Mouse (Mus musculus) cerebellum, postnatal 10 days (tissue): Measurements from ENCODE around the gene Ces2e.
"Not testable (repeated sequence)": the region's sequence is repeated elsewhere in the genome, so short reads cannot be mapped to it uniquely, and the experiment has no call there.

ENCODE experiments used
- DNase-seq, 2 experiments: peaks; one replicate each; pipeline ENCODE4 v3.0.0; 2021; ENCODE audit warnings: mixed read lengths in 2 of 2

Gene Ces2e

DNA sequence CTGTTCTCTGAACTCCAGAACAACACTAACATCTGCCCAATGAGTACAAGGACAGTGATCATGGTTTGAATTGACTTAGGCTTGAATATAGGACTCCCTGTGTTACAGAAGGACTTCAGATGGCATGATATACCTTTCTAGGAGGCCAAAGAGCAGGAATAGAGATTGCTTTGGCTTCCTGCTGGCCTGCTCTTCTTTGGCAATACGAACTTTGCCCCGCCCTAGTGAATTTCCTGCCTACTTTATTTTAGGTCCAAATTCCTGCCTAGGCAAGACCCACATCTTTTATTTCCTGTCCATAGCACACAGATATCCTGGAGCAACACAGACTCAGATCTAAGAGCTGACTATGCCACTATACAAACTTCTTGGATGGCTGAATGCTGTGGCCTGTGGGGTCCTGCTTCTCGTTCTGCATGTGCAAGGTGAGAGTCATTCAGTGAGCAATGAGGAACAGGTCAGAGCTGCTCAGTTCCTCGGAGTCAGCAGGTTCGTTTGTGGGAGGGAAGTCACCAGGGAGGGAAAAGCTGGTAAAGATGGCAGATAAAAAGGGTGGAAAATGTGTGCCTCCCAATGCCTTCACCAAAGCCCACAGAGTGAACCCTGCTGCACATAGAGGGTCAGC, at the start of gene Ces2e:
TSS of gene Ces2e (plus strand) at position 289 of the 625 bp plus-strand sequence.
- DNase-seq, result no peak

DNA sequence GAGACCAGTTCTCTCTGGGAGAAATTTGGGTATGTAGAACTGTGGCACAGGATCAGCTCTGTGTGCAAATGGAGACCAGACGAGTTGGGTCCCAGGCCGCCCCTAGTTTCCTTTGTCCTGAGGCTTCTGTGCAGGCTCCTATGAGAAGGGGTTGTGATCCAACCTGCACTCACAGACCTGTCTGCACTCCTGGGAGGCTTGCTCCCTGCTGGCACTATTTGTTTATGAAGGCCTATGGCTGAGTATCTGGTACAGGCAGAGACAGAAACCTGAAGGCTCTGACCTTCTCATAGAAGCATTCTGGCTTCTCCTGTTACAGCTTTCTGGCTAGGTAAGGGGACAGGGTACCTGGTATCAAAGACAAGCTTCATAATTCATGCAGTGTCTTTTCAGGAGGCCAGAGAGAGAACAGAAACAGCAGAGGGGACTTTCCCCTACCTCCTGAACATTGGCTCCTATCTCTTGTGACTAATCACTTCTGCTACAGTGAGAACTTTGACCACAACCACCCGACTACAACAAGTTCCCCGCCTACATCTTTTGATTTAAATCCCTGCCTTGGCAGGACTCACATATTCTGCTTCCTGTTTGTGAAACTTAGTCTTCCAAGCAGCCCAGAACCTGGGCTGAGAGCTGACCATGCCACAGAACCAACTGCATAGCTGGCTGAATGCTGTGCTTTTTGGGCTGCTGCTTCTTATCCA, 39.7 kb upstream of the Ces2e start:
- DNase-seq, result not testable (repeated sequence)

DNA sequence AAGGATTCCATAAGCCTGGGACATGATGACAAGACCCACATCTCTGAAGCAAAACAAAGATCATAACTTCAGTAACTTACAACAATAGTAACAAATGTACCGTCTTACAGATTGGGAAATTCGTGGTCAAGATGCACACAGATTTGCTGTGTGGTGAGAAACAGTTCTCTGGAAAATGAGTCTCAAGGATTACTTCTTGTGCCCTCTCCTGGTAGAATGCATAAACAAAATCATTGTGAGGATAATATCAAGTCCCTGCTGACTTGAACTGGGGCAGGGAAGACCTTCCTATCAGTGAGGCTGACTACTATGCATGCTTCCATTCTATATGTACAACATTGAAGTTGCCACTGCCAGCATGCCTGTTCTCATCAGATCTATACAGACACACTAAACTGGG, 24.3 kb upstream of the Ces2e start:
- peak in 1 of 2 experiments; percentile 18 for DNase-seq

DNA sequence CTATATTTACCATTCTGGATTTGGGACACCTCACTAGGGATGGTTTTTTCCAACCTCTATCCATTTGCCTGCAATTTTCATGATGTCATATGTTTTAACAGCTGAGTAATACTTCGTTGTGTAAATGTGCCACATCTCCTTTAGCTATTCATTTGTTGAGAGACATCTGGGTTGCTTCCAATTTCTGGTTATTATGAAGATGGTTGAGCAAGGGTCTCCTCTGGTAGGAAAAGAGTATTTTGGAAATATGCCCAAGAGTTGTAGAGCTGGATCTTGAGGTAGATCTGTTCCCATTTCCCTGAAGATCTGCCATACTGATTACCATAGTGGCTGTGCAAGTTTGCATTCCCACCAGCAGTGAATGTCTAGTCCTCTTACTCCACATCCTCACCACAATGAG, 18.9 kb upstream of the Ces2e start:
- DNase-seq, result no peak

DNA sequence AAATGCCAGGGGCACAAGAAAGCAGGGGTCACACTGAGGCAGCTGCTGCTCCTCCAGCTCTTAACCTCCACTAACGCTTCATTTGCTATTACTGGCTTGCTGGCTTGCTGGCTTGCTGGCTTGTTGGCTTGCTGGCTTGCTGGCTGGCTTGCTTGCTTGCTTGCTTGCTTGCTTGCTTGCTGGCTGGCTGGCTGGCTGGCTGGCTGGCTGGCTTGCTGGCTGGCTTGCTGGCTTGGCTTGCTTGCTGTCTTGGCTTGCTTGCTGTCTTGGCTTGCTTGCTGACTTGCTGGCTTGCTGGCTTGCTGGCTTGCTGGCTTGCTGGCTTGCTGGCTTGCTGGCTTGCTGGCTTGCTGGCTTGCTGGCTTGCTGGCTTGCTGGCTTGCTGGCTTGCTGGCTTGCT, 17.0 kb upstream of the Ces2e start:
- peak; percentile 93 to 95 for DNase-seq

DNA sequence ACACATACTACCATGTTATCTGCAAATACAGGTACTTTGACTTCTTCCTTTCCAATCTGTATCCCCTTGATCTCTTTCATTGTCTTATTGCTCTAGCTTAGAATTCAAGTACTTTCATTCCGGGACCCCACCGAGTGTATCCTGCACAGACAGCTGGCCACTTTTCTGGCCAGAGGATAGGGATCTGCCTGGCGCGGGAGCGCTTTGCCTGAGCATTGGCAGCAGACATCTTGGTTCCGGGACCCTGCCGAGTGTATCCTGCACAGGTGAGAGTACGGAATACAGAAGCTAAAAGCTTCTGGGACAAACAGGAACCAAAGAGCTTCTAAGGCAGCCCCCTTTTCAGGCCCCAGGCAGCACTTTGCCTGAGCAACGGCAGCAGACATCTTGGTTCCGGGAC, 16.4 kb upstream of the Ces2e start:
- peak; percentile 71 to 72 for DNase-seq

DNA sequence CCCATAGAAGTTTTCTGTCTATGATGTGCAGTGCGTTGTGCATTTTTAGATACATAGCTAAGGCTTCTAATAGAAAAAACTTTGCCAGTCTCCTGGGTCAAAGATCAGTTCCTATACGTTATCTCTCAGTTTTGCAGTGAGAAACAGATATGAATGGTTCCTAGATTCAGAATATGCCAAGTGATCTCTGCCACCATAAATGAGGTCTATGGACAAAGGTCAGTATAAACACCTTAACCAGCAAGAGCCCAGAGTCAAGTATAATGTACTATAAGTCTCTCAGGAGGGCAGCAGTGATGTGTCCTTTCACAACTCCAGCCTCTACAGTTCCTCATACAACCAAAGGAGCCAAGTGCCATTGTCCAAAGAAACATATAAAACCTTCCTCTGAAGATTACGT, 1.2 kb downstream of the Ces2e start:
- no peak for DNase-seq

DNA sequence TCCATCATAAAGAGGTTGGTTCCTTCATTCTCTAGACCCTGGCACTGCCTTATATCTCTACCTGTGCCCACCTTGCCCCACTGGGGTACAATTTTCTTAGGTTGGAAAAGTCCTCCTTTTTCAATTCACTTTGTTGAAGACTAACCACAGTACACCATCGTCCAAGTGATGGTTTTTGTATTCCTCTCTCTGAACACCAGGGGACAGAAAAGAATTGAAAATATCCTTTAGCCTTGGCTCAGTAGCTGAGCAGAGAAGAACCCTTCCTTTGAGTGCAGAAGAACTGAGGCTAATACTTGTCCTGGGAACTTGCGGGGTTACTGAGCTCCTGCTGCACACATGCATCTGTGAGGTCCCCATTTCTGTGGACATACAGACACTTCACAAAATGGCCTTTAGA, 18.6 kb downstream of the Ces2e start:
- no peak for DNase-seq

DNA sequence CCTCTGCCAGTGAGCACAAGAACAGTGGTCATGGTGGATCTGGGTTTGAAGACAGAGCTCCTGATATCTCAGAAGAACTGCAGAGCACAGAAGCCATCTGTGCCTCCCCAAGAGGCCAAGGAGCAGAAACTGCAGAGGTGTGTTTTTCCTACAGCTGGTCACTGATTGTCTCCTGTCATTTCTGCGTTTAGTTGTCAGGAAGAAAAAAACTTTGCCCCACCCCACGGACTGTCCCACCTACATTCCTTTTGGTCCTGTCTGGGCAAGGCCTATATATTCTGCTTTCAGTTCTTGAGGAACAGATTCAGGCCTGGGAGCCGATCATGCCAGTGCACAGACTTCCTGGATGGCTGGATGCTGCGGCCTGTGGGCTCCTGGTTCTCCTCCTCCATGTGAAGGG, 21.0 kb downstream of the Ces2e start, which contains the start of gene Ces2f:
TSS of gene Ces2f (plus strand) at position 301 of the 400 bp plus-strand sequence.
- no peak for DNase-seq

DNA sequence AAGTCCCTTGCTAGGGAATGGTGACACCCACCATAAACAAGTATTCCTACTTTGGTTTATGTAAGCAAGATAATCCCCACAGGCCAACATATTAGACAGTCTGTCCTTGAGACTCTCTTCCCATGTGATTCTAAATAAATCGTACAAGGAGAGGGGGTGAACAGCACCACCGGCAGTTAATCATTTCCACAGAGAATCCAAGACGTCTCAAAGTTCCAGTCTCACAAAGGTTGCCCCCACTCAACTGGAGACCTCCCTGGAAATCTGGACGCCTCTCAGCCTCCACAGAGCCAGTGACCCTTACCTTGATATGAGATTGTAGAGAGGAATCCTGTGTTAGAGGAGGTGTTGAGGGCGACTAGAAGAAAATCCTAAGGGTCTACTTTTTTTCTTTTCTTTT, 23.0 kb downstream of the Ces2e start:
- no peak for DNase-seq

DNA sequence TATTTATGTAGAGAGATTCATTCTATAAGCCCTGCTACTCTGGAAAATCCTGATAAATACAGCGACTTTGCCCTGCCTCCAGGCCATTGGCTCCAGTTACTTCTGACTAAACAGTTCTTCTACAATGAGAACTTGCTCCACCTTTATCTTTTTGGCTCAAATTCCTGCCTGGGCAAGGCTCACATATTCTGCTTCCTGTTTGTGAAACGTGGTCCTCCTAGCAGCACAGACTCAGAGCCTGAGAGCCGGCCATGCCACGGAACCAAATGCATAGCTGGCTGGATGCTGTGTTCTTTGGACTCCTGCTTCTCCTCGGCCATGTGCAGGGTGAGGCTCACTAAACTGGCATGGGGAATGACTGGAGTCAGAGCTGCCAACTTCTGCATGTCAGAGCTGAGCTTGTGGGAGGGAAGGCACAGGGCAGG, 35.5 kb downstream of the Ces2e start, which contains the start of gene Ces2g:
TSS of gene Ces2g (plus strand) at position 182 of the 425 bp plus-strand sequence.
- DNase-seq, result peak; percentile 47 to 49

DNA sequence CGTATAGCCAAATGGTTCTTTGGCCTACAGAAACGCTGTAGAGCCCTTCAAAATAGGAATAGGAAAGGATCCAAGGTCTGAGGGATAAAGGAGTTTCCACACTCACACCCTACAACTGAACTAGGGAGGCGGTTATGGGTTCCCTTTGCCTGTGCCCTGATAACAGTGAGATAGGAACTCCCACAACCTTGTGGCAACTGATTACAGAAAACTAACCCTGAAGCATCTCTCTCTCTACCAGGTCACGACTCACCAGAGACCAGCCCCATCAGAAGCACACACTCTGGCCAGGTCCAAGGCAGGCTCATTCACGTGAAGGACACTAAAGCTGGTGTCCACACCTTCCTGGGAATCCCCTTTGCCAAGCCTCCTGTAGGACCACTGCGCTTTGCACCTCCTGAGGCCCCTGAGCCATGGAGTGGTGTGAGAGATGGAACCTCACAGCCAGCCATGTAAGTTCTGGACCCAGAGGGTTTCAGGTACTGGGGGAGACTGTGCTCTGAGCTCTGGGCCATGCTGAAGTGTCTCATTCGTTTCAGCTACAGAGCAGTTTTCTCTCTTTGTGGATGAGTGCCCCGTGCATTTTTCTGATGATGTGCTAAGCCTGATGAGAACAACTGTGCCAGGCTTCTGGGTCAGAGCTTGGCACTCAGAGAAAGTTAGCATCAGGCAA, 36.3 kb downstream of the Ces2e start:
- DNase-seq, result no peak

DNA sequence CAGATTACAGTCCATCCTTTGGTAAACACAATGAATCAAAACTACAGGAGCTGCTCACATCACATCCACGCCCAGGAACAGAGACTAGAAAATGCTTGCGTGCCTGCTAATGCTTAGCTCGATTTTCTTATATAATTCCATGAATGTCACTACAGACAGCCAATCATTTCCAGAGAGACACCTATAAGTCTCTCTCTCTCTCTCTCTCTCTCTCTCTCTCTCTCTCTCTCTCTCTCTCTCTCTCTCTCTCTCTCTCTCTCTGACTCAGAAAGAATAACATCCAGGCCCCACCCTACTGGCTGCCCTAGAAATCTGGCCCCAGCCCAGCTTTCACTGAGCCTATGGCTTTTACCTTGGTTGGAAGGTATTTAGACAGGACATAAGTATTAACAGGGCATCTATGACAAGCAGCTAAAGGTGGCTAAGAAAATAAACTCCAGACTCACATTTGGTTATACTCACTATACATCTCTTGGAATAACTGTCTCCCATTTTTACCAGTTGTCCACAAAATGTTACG, 37.4 kb downstream of the Ces2e start:
- no peak for DNase-seq

DNA sequence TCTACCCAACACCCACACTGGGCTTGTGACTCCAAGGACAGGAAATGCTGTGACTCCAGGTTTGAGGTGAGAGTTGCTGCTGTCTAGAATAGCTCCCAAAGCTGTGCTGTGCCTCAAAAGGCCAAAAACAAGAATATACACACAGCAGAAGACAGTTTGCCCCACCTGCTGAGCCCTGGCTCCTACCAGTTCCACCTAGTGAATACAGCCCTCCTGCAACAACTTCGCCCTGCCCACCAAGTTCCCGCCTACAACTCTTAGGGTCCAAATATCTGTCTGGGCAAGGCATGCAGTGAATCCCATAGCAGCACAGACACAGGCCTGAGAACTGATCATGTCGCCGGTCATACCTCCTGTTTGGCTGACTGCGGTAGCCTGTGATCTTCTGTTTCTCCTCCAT, 58.1 kb downstream of the Ces2e start:
- DNase-seq, result no peak
